Comparison of ENCODE assay signal across 23 mouse cellular contexts in the genomic region with DNA sequence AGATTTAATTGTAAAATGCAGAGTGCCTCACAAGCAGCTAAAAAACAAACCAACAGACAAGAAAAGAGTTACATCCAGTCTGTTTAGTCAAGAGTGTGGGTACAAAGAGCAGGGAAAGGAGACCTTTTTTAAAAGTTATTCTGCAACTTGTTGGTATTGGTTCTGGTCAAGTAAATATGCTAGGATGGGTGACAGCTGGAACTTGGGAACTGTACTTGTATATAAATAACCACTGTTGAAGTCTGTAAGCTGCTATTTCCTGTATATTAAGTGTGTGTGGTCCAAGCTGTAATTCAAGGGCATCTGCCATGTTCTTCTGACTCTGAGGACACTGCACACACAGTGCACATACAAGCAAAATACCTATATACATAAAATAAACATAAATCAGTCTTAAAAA. TPM values are rescaled to one million over a fixed set of nuclear protein-coding genes. Genes with fewer than 3 reads are reported as not detected.
A peak's percentile ranks its signal among the peaks of the same experiment; 100 is the strongest.
DNase-seq lines count a peak whose midpoint lies in the region; ATAC-seq lines count a peak whose summit lies in the region.
"Had no signal": no experiment of that assay in that cellular context is flagged by ENCODE, and none has a peak within 500 bp of the region (broad histone marks: within the 10 kb centered on the region; RNA-seq: fewer than 3 reads in every experiment).

No protein-coding gene starts in this region.

- no peak for ATAC-seq in kidney, embryonic 15.5 days (replicated peaks; ENCODE audit: low FRiP score)
- peak; percentile 62; the same call in 1 of the 2 replicates for ATAC-seq in lung, embryonic 15.5 days (ENCODE audit: borderline replicate concordance, extremely low read depth, low FRiP score, low TSS enrichment)
- ATAC-seq in intestine, embryonic 15.5 days = peak; percentile 43; the same call in 1 of the 2 replicates
- ATAC-seq in intestine, embryonic 16.5 days = peak; percentile 42; the same call in 1 of the 2 replicates
- ATAC-seq: forebrain, embryonic 16.5 days had no signal

- H3K9ac ChIP-seq in kidney, embryonic 15.5 days = no peak overlapping the region
- no peak overlapping the region for H3K9ac ChIP-seq in lung, embryonic 15.5 days
- no peak overlapping the region for H3K9ac ChIP-seq in intestine, embryonic 15.5 days
- H3K9ac ChIP-seq in intestine, embryonic 16.5 days (ENCODE audit: low read depth, low read length) = no peak overlapping the region
- H3K9ac ChIP-seq: embryonic facial prominence, embryonic 13.5 days; forebrain, embryonic 12.5 days; heart, embryonic 15.5 days had no signal

- H3K36me3 ChIP-seq in kidney, embryonic 15.5 days = peaks cover 2% of the 10 kb centered on the region
- H3K36me3 ChIP-seq in lung, embryonic 15.5 days = peaks cover under 1% of the 10 kb centered on the region; the same call in 1 of the 2 replicates
- no peaks in the 10 kb centered on the region; the same call in 1 of the 2 replicates for H3K36me3 ChIP-seq in intestine, embryonic 15.5 days
- H3K36me3 ChIP-seq in intestine, embryonic 16.5 days (ENCODE audit: control insufficient read depth, insufficient read depth, low read length) = no peaks in the 10 kb centered on the region

- DNase-seq in kidney, postnatal 10 days = no peak
- no peak for DNase-seq in lung, postnatal 25 days (ENCODE audit: low spot score)
- no peak for DNase-seq in gastrocnemius, postnatal 25 days
- DNase-seq: adrenal gland, adult 2 months; adrenal gland, postnatal 25 days; cerebellum, adult 18-20 months; cerebellum, adult 9-11 months; cerebellum, postnatal 36 days; gastrocnemius, postnatal 10 days; heart, adult 2 months; heart, postnatal 36 days had no signal

- peak overlapping the region; percentile 7; the same call in 1 of the 2 replicates for H3K27ac ChIP-seq in kidney, embryonic 15.5 days
- no peak overlapping the region; the same call in 1 of the 2 replicates for H3K27ac ChIP-seq in lung, embryonic 15.5 days
- no peak overlapping the region for H3K27ac ChIP-seq in intestine, embryonic 15.5 days
- H3K27ac ChIP-seq in intestine, embryonic 16.5 days (ENCODE audit: low read length) = no peak overlapping the region
- H3K27ac ChIP-seq: embryonic facial prominence, embryonic 13.5 days; forebrain, embryonic 12.5 days; heart, adult 2 months; heart, embryonic 15.5 days had no signal

- H3K4me3 ChIP-seq in kidney, embryonic 15.5 days (replicated peaks) = no peak overlapping the region
- no peak overlapping the region for H3K4me3 ChIP-seq in lung, embryonic 15.5 days
- no peak overlapping the region for H3K4me3 ChIP-seq in intestine, embryonic 15.5 days (replicated peaks)
- no peak overlapping the region for H3K4me3 ChIP-seq in intestine, embryonic 16.5 days (ENCODE audit: low read length)
- H3K4me3 ChIP-seq: embryonic facial prominence, embryonic 13.5 days; forebrain, embryonic 12.5 days; heart, adult 2 months; heart, embryonic 15.5 days had no signal

- H3K9me3 ChIP-seq in kidney, embryonic 15.5 days (replicated peaks) = no peaks in the 10 kb centered on the region
- no peaks in the 10 kb centered on the region for H3K9me3 ChIP-seq in lung, embryonic 15.5 days
- H3K9me3 ChIP-seq in intestine, embryonic 15.5 days = no peaks in the 10 kb centered on the region
- H3K9me3 ChIP-seq in intestine, embryonic 16.5 days (ENCODE audit: control insufficient read depth, low read length) = no peaks in the 10 kb centered on the region
- H3K9me3 ChIP-seq: embryonic facial prominence, embryonic 13.5 days; forebrain, embryonic 12.5 days; heart, embryonic 15.5 days had no signal

- H3K4me2 ChIP-seq in kidney, embryonic 15.5 days = no peak overlapping the region
- H3K4me2 ChIP-seq in lung, embryonic 15.5 days = no peak overlapping the region
- H3K4me2 ChIP-seq in intestine, embryonic 15.5 days (replicated peaks) = no peak overlapping the region
- no peak overlapping the region for H3K4me2 ChIP-seq in intestine, embryonic 16.5 days (ENCODE audit: low read depth, low read length)
- H3K4me2 ChIP-seq: embryonic facial prominence, embryonic 13.5 days; forebrain, embryonic 12.5 days; heart, embryonic 11.5 days; heart, embryonic 15.5 days had no signal

- H3K27me3 ChIP-seq in kidney, embryonic 15.5 days = no peaks in the 10 kb centered on the region
- H3K27me3 ChIP-seq in lung, embryonic 15.5 days = no peaks in the 10 kb centered on the region
- no peaks in the 10 kb centered on the region for H3K27me3 ChIP-seq in intestine, embryonic 15.5 days (replicated peaks)
- no peaks in the 10 kb centered on the region for H3K27me3 ChIP-seq in intestine, embryonic 16.5 days (replicated peaks; ENCODE audit: control insufficient read depth, insufficient read depth, low read length)
- H3K27me3 ChIP-seq: embryonic facial prominence, embryonic 13.5 days; forebrain, embryonic 12.5 days; heart, embryonic 15.5 days had no signal

- peaks cover 7% of the 10 kb centered on the region; the same call in 1 of the 2 replicates for H3K4me1 ChIP-seq in kidney, embryonic 15.5 days
- H3K4me1 ChIP-seq in lung, embryonic 15.5 days = no peaks in the 10 kb centered on the region; the same call in 1 of the 2 replicates
- H3K4me1 ChIP-seq in intestine, embryonic 15.5 days (replicated peaks) = no peaks in the 10 kb centered on the region
- H3K4me1 ChIP-seq in intestine, embryonic 16.5 days (ENCODE audit: control insufficient read depth, insufficient read depth, low read length) = 0 out of 2 replicates have a peak, but pooled peaks cover 2% of the 10 kb centered on the region
- H3K4me1 ChIP-seq: embryonic facial prominence, embryonic 13.5 days; forebrain, embryonic 12.5 days; heart, embryonic 15.5 days had no signal

RNA-seq across cellular contexts. Expression of a gene that starts 16.7 kb away (rescaled TPM):
- 15.7 and 17.4 TPM in 2 replicates for polyA plus RNA-seq in kidney, embryonic 15.5 days (2015; fragmentation: Nextera tagmentation; extraction: Ambion mirVana)
- polyA plus RNA-seq in lung, embryonic 15.5 days (2015; fragmentation: Nextera tagmentation; extraction: Ambion mirVana) = 15.9 and 16.0 TPM in 2 replicates
- 11.4 and 12.0 TPM in 2 replicates for polyA plus RNA-seq in intestine, embryonic 15.5 days (2015; fragmentation: Nextera tagmentation; extraction: Ambion mirVana)
- polyA plus RNA-seq in intestine, embryonic 16.5 days (2015; fragmentation: Nextera tagmentation; extraction: Ambion mirVana) = 9.9 and 10.8 TPM in 2 replicates
- total RNA-seq in gastrocnemius, postnatal 25 days (2021) = 1 to 10 TPM; 8.5 to 8.6 TPM

RNA-seq across cellular contexts. Expression of a gene that starts 27.9 kb away (rescaled TPM):
- 5.1 and 5.5 TPM in 2 replicates for polyA plus RNA-seq in kidney, embryonic 15.5 days (2015; fragmentation: Nextera tagmentation; extraction: Ambion mirVana)
- 0.83 and 1.0 TPM in 2 replicates for polyA plus RNA-seq in lung, embryonic 15.5 days (2015; fragmentation: Nextera tagmentation; extraction: Ambion mirVana)
- polyA plus RNA-seq in intestine, embryonic 15.5 days (2015; fragmentation: Nextera tagmentation; extraction: Ambion mirVana) = 0.74 and 1.1 TPM in 2 replicates
- polyA plus RNA-seq in intestine, embryonic 16.5 days (2015; fragmentation: Nextera tagmentation; extraction: Ambion mirVana) = 0.70 and 0.81 TPM in 2 replicates
- total RNA-seq in gastrocnemius, postnatal 25 days (2021) = not detected

RNA-seq across cellular contexts. Expression of a gene that starts 44.1 kb away (rescaled TPM):
- polyA plus RNA-seq in kidney, embryonic 15.5 days (2015; fragmentation: Nextera tagmentation; extraction: Ambion mirVana) = 30.5 and 30.9 TPM in 2 replicates
- 35.4 and 35.9 TPM in 2 replicates for polyA plus RNA-seq in lung, embryonic 15.5 days (2015; fragmentation: Nextera tagmentation; extraction: Ambion mirVana)
- polyA plus RNA-seq in intestine, embryonic 15.5 days (2015; fragmentation: Nextera tagmentation; extraction: Ambion mirVana) = 23.9 and 27.5 TPM in 2 replicates
- 21.0 and 26.1 TPM in 2 replicates for polyA plus RNA-seq in intestine, embryonic 16.5 days (2015; fragmentation: Nextera tagmentation; extraction: Ambion mirVana)
- total RNA-seq in gastrocnemius, postnatal 25 days (2021) = under 1 TPM; 0.51 to 0.62 TPM

RNA-seq across cellular contexts. Expression of a gene that starts 44.1 kb away (rescaled TPM):
- 35.7 and 38.1 TPM in 2 replicates for polyA plus RNA-seq in kidney, embryonic 15.5 days (2015; fragmentation: Nextera tagmentation; extraction: Ambion mirVana)
- polyA plus RNA-seq in lung, embryonic 15.5 days (2015; fragmentation: Nextera tagmentation; extraction: Ambion mirVana) = 34.3 and 35.1 TPM in 2 replicates
- 44.9 and 46.9 TPM in 2 replicates for polyA plus RNA-seq in intestine, embryonic 15.5 days (2015; fragmentation: Nextera tagmentation; extraction: Ambion mirVana)
- polyA plus RNA-seq in intestine, embryonic 16.5 days (2015; fragmentation: Nextera tagmentation; extraction: Ambion mirVana) = 43.1 and 47.5 TPM in 2 replicates
- total RNA-seq in gastrocnemius, postnatal 25 days (2021) = 10 to 100 TPM; 11.0 to 11.4 TPM

RNA-seq across cellular contexts. Expression of a gene that starts 44.5 kb away (rescaled TPM):
- 0.27 and 0.32 TPM in 2 replicates for polyA plus RNA-seq in kidney, embryonic 15.5 days (2015; fragmentation: Nextera tagmentation; extraction: Ambion mirVana)
- not detected in 2 replicates for polyA plus RNA-seq in lung, embryonic 15.5 days (2015; fragmentation: Nextera tagmentation; extraction: Ambion mirVana)
- not detected in 2 replicates for polyA plus RNA-seq in intestine, embryonic 15.5 days (2015; fragmentation: Nextera tagmentation; extraction: Ambion mirVana)
- not detected in 2 replicates for polyA plus RNA-seq in intestine, embryonic 16.5 days (2015; fragmentation: Nextera tagmentation; extraction: Ambion mirVana)
- not detected for total RNA-seq in gastrocnemius, postnatal 25 days (2021)
- total RNA-seq: adrenal gland, adult 2 months; adrenal gland, postnatal 25 days; ES-E14; gastrocnemius, postnatal 10 days; heart, adult 2 months; heart, postnatal 36 days had no signal
- polyA plus RNA-seq: adrenal gland, adult 2 months; frontal cortex, adult 2 months; heart, adult 2 months; hindbrain, embryonic 11.5 days had no signal
